In genomic region chr17:21579493-21580175, GRCm38 (mm10) we compare ENCODE assay signal across 7 mouse cellular contexts. TPM values are rescaled to one million over a fixed set of nuclear protein-coding genes. Genes with fewer than 3 reads are reported as not detected.
DNase-seq lines count a peak whose midpoint lies in the region; ATAC-seq and TF ChIP-seq lines count a peak whose summit lies in the region.

No protein-coding gene starts in this region.

- no peak overlapping the region for H3K27ac ChIP-seq in bone marrow macrophage, adult 2 months (ENCODE audit: insufficient read depth, low read depth, low read length)
- no peak overlapping the region for H3K27ac ChIP-seq in forebrain, embryonic 13.5 days
- no peak overlapping the region for H3K27ac ChIP-seq in liver, postnatal 0 days (ENCODE audit: low read depth)

- peak; percentile 40; the same call in 1 of the 2 replicates for TF ChIP-seq CTCF in bone marrow macrophage, adult 2 months (IDR thresholded peaks at IDR 0.05; ENCODE audit: low read depth, low read length)
- TF ChIP-seq CTCF in liver, postnatal 0 days (IDR thresholded peaks at IDR 0.05; ENCODE audit: low read depth): peak; percentile 75

- H3K27me3 ChIP-seq in forebrain, embryonic 13.5 days: no peaks in the 10 kb centered on the region
- no peaks in the 10 kb centered on the region for H3K27me3 ChIP-seq in liver, postnatal 0 days (ENCODE audit: insufficient read depth, low read length)

- peak; percentile 80 for ATAC-seq in forebrain, embryonic 13.5 days
- peak; percentile 89 for ATAC-seq in liver, postnatal 0 days

- H3K9ac ChIP-seq in forebrain, embryonic 13.5 days: no peak overlapping the region
- no peak overlapping the region for H3K9ac ChIP-seq in liver, postnatal 0 days (replicated peaks)

- 31% methylated on average over 5 of the region's 5 CpGs for WGBS in forebrain, embryonic 13.5 days
- WGBS in liver, postnatal 0 days (ENCODE audit: insufficient replicate concordance): 29% methylated on average over 5 of the region's 5 CpGs

- no peak overlapping the region for H3K4me3 ChIP-seq in bone marrow macrophage, adult 2 months (ENCODE audit: insufficient read depth, low read length)
- no peak overlapping the region for H3K4me3 ChIP-seq in forebrain, embryonic 13.5 days
- H3K4me3 ChIP-seq in liver, postnatal 0 days (ENCODE audit: low read depth, low read length): no peak overlapping the region

- TF ChIP-seq POLR2A in bone marrow macrophage, adult 2 months (IDR thresholded peaks at IDR 0.05; ENCODE audit: borderline replicate concordance, low read depth, low read length): no peak

- no peak for TF ChIP-seq EP300 in liver, postnatal 0 days (IDR thresholded peaks at IDR 0.05; ENCODE audit: low read depth)

- H3K4me2 ChIP-seq in forebrain, embryonic 13.5 days: no peak overlapping the region
- no peak overlapping the region for H3K4me2 ChIP-seq in liver, postnatal 0 days (ENCODE audit: low read depth, low read length)

- no peaks in the 10 kb centered on the region for H3K9me3 ChIP-seq in forebrain, embryonic 13.5 days (replicated peaks)
- H3K9me3 ChIP-seq in liver, postnatal 0 days (ENCODE audit: low read length): no peaks in the 10 kb centered on the region

- no peaks in the 10 kb centered on the region for H3K4me1 ChIP-seq in bone marrow macrophage, adult 2 months (ENCODE audit: control insufficient read depth, insufficient read depth, low read length)
- no peaks in the 10 kb centered on the region for H3K4me1 ChIP-seq in forebrain, embryonic 13.5 days
- no peaks in the 10 kb centered on the region for H3K4me1 ChIP-seq in liver, postnatal 0 days (ENCODE audit: insufficient read depth)

- DNase-seq in urinary bladder, postnatal 14 days (ENCODE audit: low spot score): peak; percentile 49
- no peak for DNase-seq in urinary bladder, postnatal 10 days (ENCODE audit: low spot score)
- peak; percentile 8 for DNase-seq in kidney, adult 11 months
- DNase-seq in liver, postnatal 0 days: peak; percentile 24
- peak; percentile 73 for DNase-seq in retina, embryonic 14.5 days (ENCODE audit: low spot score)

- H3K36me3 ChIP-seq in forebrain, embryonic 13.5 days (ENCODE audit: poor library complexity, severe bottlenecking): peaks cover 38% of the 10 kb centered on the region
- H3K36me3 ChIP-seq in liver, postnatal 0 days (replicated peaks; ENCODE audit: insufficient read depth, low read length): peaks cover 12% of the 10 kb centered on the region

RNA-seq across cellular contexts. Expression of gene Zfp948, which starts 12.8 kb away (rescaled TPM):
- polyA plus RNA-seq in bone marrow macrophage, adult 2 months (2012; ENCODE audit: insufficient read depth, insufficient read length, missing spikeins): 9.3 and 9.7 TPM in 2 replicates
- polyA plus RNA-seq in forebrain, embryonic 13.5 days (2015; fragmentation: Nextera tagmentation; extraction: Ambion mirVana): 14.3 and 15.6 TPM in 2 replicates
- 3.2 and 3.7 TPM in 2 replicates for polyA plus RNA-seq in liver, postnatal 0 days (2015; fragmentation: Nextera tagmentation; extraction: Ambion mirVana)

RNA-seq across cellular contexts. Expression of gene Zfp52, which starts 44.3 kb away (rescaled TPM):
- 26.4 and 29.3 TPM in 2 replicates for polyA plus RNA-seq in bone marrow macrophage, adult 2 months (2012; ENCODE audit: insufficient read depth, insufficient read length, missing spikeins)
- polyA plus RNA-seq in forebrain, embryonic 13.5 days (2015; fragmentation: Nextera tagmentation; extraction: Ambion mirVana): 1.6 and 1.7 TPM in 2 replicates
- 0.85 and 1.2 TPM in 2 replicates for polyA plus RNA-seq in liver, postnatal 0 days (2015; fragmentation: Nextera tagmentation; extraction: Ambion mirVana)

Comparison
In these comparisons a context has a peak if more than half of its experiments do, and no peak if none do; other contexts are left out.
1. RNA of gene Zfp52, which starts 44.3 kb away (polyA plus RNA-seq): 26.4 to 29.3 TPM in bone marrow macrophage, adult 2 months; 1.6 to 1.7 TPM in forebrain, embryonic 13.5 days and 0.85 to 1.2 TPM in liver, postnatal 0 days; every median in the first group is over 10 times any median in the second.